Mouse (Mus musculus) layer of hippocampus, adult 6 months (tissue): Measurements from ENCODE around the gene Acin1. TPM values are rescaled to one million over a fixed set of nuclear protein-coding genes. Genes with fewer than 3 reads are reported as not detected.

Source experiments
- long read RNA-seq, 2 experiments: library from polyadenylated mRNA; unstranded; transcript quantifications; one replicate each; pipeline ENCODE4 v2.0.0; 2019 to 2020
- microRNA-seq: library from miRNA; unstranded; fragments of <30 nt; microRNA quantifications from one replicate; pipeline ENCODE4 v1.2.0, GENCODE M21; 2020
- polyA plus RNA-seq: library from polyadenylated mRNA; unstranded; fragments of <200 nt; fragmentation: Nextera tagmentation; gene quantifications from 2 replicates; pipeline ENCODE4 v1.2.3, GENCODE M21; 2021

Acin1 gene
- polyA plus RNA-seq = 33.5 and 35.4 TPM in 2 replicates
- long read RNA-seq, experiment 1, partial matches to known transcripts = 20 of 26 reads
- long read RNA-seq, experiment 1, other reads (novel, unspliced or antisense) = 5 of 26 reads
- long read RNA-seq, experiment 2, full-length matches to known transcripts = 4 of 41 reads
- long read RNA-seq, experiment 2, partial matches to known transcripts = 27 of 41 reads
- long read RNA-seq, experiment 2, other reads (novel, unspliced or antisense) = 10 of 41 reads

GRCm38 (mm10) chr14:54686522-54687143 lies at the start of gene Acin1:
Gene Acin1, minus strand, starts transcription at chr14:54686931.

DNA sequence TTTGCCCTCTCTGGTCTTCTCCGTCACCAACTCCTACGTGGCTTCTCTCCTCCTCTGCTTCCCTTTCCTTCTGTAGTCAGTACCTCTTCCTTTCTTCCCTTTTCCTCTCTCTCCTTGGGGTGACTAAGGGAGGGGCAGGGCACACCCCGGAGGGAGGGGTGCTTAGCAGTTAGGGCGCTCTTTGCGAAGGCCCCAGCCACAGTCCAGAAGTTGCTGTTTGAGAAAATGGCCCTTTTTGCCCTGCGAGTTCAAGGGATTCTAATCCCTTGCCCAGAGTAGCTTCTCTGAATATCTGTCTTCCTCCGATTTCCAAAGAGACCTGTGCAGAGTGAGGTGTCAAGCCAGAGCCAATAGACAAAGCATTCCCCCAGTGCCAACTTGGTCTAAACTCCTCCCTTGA lies 25.3 kb upstream of the Acin1 start, which contains the start of gene Cebpe:
Cebpe (minus strand) TSS at position 101 of the 400 bp plus-strand sequence.

GRCm38 (mm10) chr14:54698733-54699132 lies 12.0 kb upstream of the Acin1 start, which contains the start of gene Gm29776:
Gene Gm29776, minus strand, starts transcription at chr14:54698833.

GRCm38 (mm10) chr14:54686063-54686521 lies 639 bp downstream of the Acin1 start, which contains the start of gene 1700123O20Rik:
Gene 1700123O20Rik, plus strand, starts transcription at chr14:54686216.

DNA sequence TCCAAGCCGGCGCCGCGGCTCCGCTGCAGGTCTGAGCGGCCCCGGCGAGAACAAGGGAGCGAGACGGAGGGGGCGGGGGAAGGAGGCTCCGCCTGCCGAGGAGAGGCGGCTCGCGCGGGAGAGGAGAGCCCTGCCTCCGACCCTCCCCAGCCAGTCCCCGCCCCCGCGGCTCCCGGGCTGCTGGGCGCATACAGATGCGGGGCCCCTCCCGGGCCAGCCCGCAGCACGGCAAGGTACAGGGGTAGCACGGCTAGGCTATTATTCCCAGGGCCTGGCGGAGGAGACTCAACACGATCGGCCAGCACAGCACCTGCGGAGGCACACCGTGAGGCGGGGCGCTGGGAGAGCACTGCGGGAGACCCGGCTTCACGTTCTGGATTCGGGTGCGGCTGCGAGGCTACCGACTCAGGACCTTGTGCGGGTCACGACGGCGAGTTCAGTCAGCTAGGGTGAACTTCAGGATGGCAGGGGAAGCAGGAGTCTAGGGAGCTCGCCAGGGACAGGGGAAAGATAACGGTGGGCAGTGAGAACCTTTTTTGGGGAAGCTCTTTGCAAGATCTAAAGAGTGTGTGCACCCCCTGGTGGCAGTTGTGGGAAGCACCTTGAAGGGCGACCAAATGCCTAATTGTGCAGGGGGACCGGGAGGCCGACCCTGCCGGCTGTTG lies 45.3 kb downstream of the Acin1 start, which contains the start of gene Cdh24:
Cdh24 (minus strand) TSS at position 60 of the 665 bp plus-strand sequence.

GRCm38 (mm10) chr14:54640946-54641304 lies 45.8 kb downstream of the Acin1 start, which contains the start of gene Gm17606:
Gene Gm17606, plus strand, starts transcription at chr14:54640952.

DNA sequence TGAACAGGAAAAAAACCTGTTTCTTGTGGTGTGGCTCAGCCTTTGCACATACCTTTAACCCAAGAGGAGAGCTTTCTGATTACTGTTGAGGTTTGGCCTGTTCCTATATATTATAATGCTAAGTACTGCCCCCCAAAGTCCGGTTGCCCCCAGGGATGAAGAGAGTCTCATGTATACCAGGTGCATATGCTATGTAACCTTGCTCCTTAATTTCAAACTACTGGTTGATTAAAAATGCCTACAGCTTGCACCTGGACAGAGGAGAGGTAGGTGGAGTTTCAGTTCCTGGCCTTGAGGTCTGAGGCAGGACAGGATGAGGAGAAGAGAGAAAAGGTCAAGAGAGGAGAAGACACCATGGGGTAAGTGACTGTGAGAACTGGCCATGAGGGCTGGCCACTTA lies 65.6 kb downstream of the Acin1 start, which contains the start of gene Psmb11:
Psmb11 (plus strand) TSS at position 301 of the 400 bp plus-strand sequence.

GRCm38 (mm10) chr14:54617897-54618365 lies 68.8 kb downstream of the Acin1 start, which contains the start of gene Psmb5:
Gene Psmb5, minus strand, starts transcription at chr14:54618022.

GRCm38 (mm10) chr14:54605752-54606321 lies 80.9 kb downstream of the Acin1 start, which contains the start of gene 4931414P19Rik:
Gene 4931414P19Rik, minus strand, starts transcription at chr14:54605993.

Small RNA genes within 50 kb of the gene (microRNA-seq; reads per million reads assigned to microRNA genes)
- gene Mir686 (not detected), gene Mir6948 (not detected)

Other genes starting within 250 kb of the Acin1 start
- gene Lrp10, start 222.8 kb downstream of the Acin1 start, polyA plus RNA-seq = 15.3 and 18.7 TPM in 2 replicates
- 20.0 and 23.9 TPM in 2 replicates for gene Rem2, start 210.8 kb downstream of the Acin1 start, polyA plus RNA-seq
- 40.4 and 43.4 TPM in 2 replicates for gene Prmt5, start 169.4 kb downstream of the Acin1 start, polyA plus RNA-seq
- 4.4 and 5.7 TPM in 2 replicates for gene Haus4, start 132.3 kb downstream of the Acin1 start, polyA plus RNA-seq
- gene Ajuba, start 109.4 kb downstream of the Acin1 start, polyA plus RNA-seq = 0.75 and 0.79 TPM in 2 replicates
- gene 4931414P19Rik, start 80.9 kb downstream of the Acin1 start, polyA plus RNA-seq = 1.5 and 2.4 TPM in 2 replicates
- gene Psmb5, start 68.9 kb downstream of the Acin1 start, polyA plus RNA-seq = 695 and 703 TPM in 2 replicates
- gene Psmb11, start 65.5 kb downstream of the Acin1 start, polyA plus RNA-seq = 0.05 and 0.16 TPM in 2 replicates
- gene Gm17606, start 46.0 kb downstream of the Acin1 start, polyA plus RNA-seq = not detected in 2 replicates
- 0.85 and 1.1 TPM in 2 replicates for gene Cdh24, start 45.6 kb downstream of the Acin1 start, polyA plus RNA-seq
- 45.3 and 57.3 TPM in 2 replicates for gene 1700123O20Rik, start 715 bp downstream of the Acin1 start, polyA plus RNA-seq
- 0.05 TPM in 1 of 2 replicates, not detected in the other for gene Gm29776, start 11.9 kb upstream of the Acin1 start, polyA plus RNA-seq
- gene Cebpe, start 25.2 kb upstream of the Acin1 start, polyA plus RNA-seq = not detected in 2 replicates
- 24.6 and 27.1 TPM in 2 replicates for gene Slc7a8, start 95.0 kb upstream of the Acin1 start, polyA plus RNA-seq
- gene Rnf212b, start 127.2 kb upstream of the Acin1 start, polyA plus RNA-seq = not detected in 2 replicates
- 7.2 and 7.3 TPM in 2 replicates for gene Homez, start 184.0 kb upstream of the Acin1 start, polyA plus RNA-seq
- gene Ppp1r3e, start 190.6 kb upstream of the Acin1 start, polyA plus RNA-seq = 5.0 and 6.8 TPM in 2 replicates
- gene Bcl2l2, start 196.4 kb upstream of the Acin1 start, polyA plus RNA-seq = 5.8 TPM in 2 replicates
- not detected in 2 replicates for gene Gm20521, start 196.5 kb upstream of the Acin1 start, polyA plus RNA-seq
- gene Pabpn1, start 205.6 kb upstream of the Acin1 start, polyA plus RNA-seq = 15.8 and 16.7 TPM in 2 replicates
- gene Slc22a17, start 226.2 kb upstream of the Acin1 start, polyA plus RNA-seq = 142 and 162 TPM in 2 replicates
- gene Efs, start 239.2 kb upstream of the Acin1 start, polyA plus RNA-seq = 2.9 and 3.2 TPM in 2 replicates
- 0.35 and 0.73 TPM in 2 replicates for gene Il25, start 245.8 kb upstream of the Acin1 start, polyA plus RNA-seq
- gene Cmtm5, start 249.3 kb upstream of the Acin1 start, polyA plus RNA-seq = 137 and 147 TPM in 2 replicates